Mouse (Mus musculus) heart, postnatal 0 days (tissue): Measurements from ENCODE around the gene Tmem82.

Experiments used
- CTCF ChIP-seq: IDR thresholded peaks from 2 replicates; pipeline ENCODE4 v1.5.1; 2016; ENCODE audit warnings: antibody characterized with exemption, control low read depth, low read depth
- EP300 ChIP-seq: IDR thresholded peaks from 2 replicates; pipeline ENCODE4 v1.6.1; 2016; ENCODE audit warnings: antibody characterized with exemption, low read depth

DNA sequence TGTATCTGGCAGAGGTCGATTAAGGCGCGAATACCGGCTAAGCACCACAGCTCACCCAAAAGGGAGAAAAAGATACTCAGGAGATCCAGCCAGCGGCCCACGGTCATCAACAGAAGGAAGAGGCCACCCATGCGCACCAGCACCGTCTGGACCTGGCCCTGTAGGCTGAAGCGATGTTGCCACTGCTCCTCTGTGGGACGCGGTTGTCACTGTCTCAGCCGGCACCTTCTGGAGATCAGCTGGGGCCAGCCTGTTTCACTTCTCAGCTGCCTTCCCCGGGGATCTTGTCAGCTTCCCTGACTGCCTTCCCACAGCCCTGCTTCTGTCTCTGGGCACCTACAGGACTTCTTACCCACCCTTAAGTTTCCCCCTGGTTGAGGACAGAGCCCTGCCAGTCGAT is 3.5 kb downstream of the Tmem82 start:
- TF ChIP-seq CTCF (no peak), EP300 (no peak)
